Mouse (Mus musculus): ENCODE data around the gene Dnmbp.
A peak's percentile ranks its signal among the peaks of the same experiment; 100 is the strongest.

The Dnmbp gene

GRCm38 (mm10) chr19:43912775-43913486 is 27.1 kb downstream of the Dnmbp start:
- DNase-seq (ENCODE audit: low spot score), result no peak

GRCm38 (mm10) chr19:43906492-43906891 is 33.5 kb downstream of the Dnmbp start:
- DNase-seq (ENCODE audit: low spot score), result no peak

GRCm38 (mm10) chr19:43905985-43906384 is 34.0 kb downstream of the Dnmbp start:
- DNase-seq (ENCODE audit: low spot score), result peak; percentile 66

GRCm38 (mm10) chr19:43905136-43905535 is 34.9 kb downstream of the Dnmbp start:
- no peak for DNase-seq (ENCODE audit: low spot score)

GRCm38 (mm10) chr19:43904327-43904726 is 35.7 kb downstream of the Dnmbp start:
- DNase-seq (ENCODE audit: low spot score), result no peak

- DNase-seq (ENCODE audit: low spot score), result no peak
These were observed 37.1 kb downstream of the Dnmbp start for GRCm38 (mm10) chr19:43902887-43903286.

- no peak for DNase-seq (ENCODE audit: low spot score)
These were observed 39.3 kb downstream of the Dnmbp start for GRCm38 (mm10) chr19:43900690-43901089.

- no peak for DNase-seq (ENCODE audit: low spot score)
These were observed 41.4 kb downstream of the Dnmbp start for GRCm38 (mm10) chr19:43898547-43898946.

- DNase-seq (ENCODE audit: low spot score), result peak; percentile 36
These were observed 43.5 kb downstream of the Dnmbp start for GRCm38 (mm10) chr19:43896441-43896840.

GRCm38 (mm10) chr19:43895951-43896350 is 44.0 kb downstream of the Dnmbp start:
- DNase-seq (ENCODE audit: low spot score), result no peak

GRCm38 (mm10) chr19:43894821-43895220 is 45.2 kb downstream of the Dnmbp start:
- peak; percentile 63 for DNase-seq (ENCODE audit: low spot score)

- DNase-seq (ENCODE audit: low spot score), result no peak
These were observed 45.9 kb downstream of the Dnmbp start for GRCm38 (mm10) chr19:43894070-43894469.

- DNase-seq (ENCODE audit: low spot score), result no peak
These were observed 49.5 kb downstream of the Dnmbp start for GRCm38 (mm10) chr19:43890487-43890886.

GRCm38 (mm10) chr19:43887725-43888124 is 52.3 kb downstream of the Dnmbp start:
- no peak for DNase-seq (ENCODE audit: low spot score)

- DNase-seq (ENCODE audit: low spot score), result no peak
These were observed 52.7 kb downstream of the Dnmbp start for GRCm38 (mm10) chr19:43887242-43887641.

GRCm38 (mm10) chr19:43886371-43887099 is 53.5 kb downstream of the Dnmbp start:
- DNase-seq (ENCODE audit: low spot score), result peak; percentile 62

GRCm38 (mm10) chr19:43884668-43885498 is 55.1 kb downstream of the Dnmbp start:
- DNase-seq (ENCODE audit: low spot score), result no peak

- DNase-seq (ENCODE audit: low spot score), result no peak
These were observed 57.0 kb downstream of the Dnmbp start for GRCm38 (mm10) chr19:43882895-43883573.

GRCm38 (mm10) chr19:43881615-43882014 is 58.4 kb downstream of the Dnmbp start:
- no peak for DNase-seq (ENCODE audit: low spot score)

GRCm38 (mm10) chr19:43880420-43880819 is 59.6 kb downstream of the Dnmbp start:
- no peak for DNase-seq (ENCODE audit: low spot score)

GRCm38 (mm10) chr19:43879401-43880212 is 60.4 kb downstream of the Dnmbp start:
- peak; percentile 79 for DNase-seq (ENCODE audit: low spot score)
